Comparison of ENCODE assay signal across 8 mouse cellular contexts in the genomic region with DNA sequence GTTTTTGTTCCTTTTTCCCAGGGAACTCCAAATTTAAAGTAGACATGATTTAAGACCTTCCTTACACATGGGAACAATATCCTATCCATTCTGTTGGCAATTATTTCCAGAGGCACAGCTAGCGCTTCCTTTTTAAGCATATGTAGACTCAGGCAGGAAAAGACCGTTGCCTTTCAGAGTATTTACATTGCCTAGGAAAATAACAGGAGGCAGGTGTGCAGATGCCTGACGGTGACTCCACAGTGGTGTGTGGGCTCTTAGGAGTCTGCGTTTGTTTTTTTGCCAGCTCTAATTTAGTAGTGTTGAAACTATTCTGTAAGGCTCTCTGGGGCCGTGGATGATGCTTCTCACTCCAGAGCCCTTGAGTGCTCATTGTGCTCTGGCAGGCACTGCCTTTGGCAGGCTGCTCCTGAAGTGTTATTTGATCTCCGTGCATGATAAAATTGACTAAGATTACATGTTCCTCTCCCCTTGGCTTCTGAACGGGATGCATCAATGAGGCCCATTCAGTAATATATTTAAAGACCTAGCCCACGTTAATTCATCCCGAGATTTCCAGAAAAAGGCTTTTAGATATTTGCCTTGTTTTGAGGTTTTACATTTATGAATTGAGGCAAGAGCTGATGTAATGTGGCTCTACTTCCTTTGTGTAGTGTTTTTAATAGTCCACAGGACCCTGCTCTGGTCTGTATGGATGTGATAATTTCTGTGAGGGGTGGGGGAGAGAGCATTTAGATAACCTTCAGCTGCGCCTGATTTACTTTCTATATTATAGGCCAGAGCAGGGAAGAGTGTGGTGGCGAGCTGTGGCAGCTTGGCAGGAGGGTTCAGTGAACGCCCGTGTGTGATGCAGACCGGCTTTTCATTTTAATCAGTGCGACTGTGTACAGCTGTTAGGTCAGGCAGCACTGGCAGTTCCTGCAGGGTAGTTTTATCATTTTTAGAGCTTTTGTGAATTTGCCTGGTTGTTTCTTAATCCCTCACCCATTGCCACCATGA.
DNase-seq lines count a peak whose midpoint lies in the region; ATAC-seq lines count a peak whose summit lies in the region.

No protein-coding gene starts in this region.

- peak overlapping the region; percentile 97 for H3K4me2 ChIP-seq in hindbrain, embryonic 16.5 days (ENCODE audit: low read length)
- peak overlapping the region; percentile 93 for H3K4me2 ChIP-seq in lung, embryonic 16.5 days (ENCODE audit: low read depth, low read length)

- 5% methylated on average over 15 of the region's 15 CpGs for WGBS in hindbrain, embryonic 16.5 days
- 4% methylated on average over 15 of the region's 15 CpGs for WGBS in lung, embryonic 16.5 days

- no peaks in the 10 kb centered on the region for H3K36me3 ChIP-seq in hindbrain, embryonic 16.5 days (ENCODE audit: control insufficient read depth, insufficient read depth, low read length)
- H3K36me3 ChIP-seq in lung, embryonic 16.5 days (ENCODE audit: control insufficient read depth, insufficient read depth, low read length), result no peaks in the 10 kb centered on the region

- no peaks in the 10 kb centered on the region for H3K27me3 ChIP-seq in hindbrain, embryonic 16.5 days (replicated peaks; ENCODE audit: control insufficient read depth, insufficient read depth, low read length)
- no peaks in the 10 kb centered on the region for H3K27me3 ChIP-seq in lung, embryonic 16.5 days (ENCODE audit: control insufficient read depth, insufficient read depth, low read depth, low read length)

- peak overlapping the region; percentile 4; the same call in 1 of the 2 replicates for H3K9ac ChIP-seq in hindbrain, embryonic 16.5 days (ENCODE audit: low read depth, low read length)
- H3K9ac ChIP-seq in lung, embryonic 16.5 days (ENCODE audit: low read length), result peak overlapping the region; percentile 42; the same call in 1 of the 2 replicates

- peaks cover 49% of the 10 kb centered on the region for H3K4me1 ChIP-seq in hindbrain, embryonic 16.5 days (ENCODE audit: control insufficient read depth, insufficient read depth, low read depth, low read length)
- peaks cover 54% of the 10 kb centered on the region for H3K4me1 ChIP-seq in lung, embryonic 16.5 days (replicated peaks; ENCODE audit: control insufficient read depth, insufficient read depth, low read length)

- ATAC-seq in hindbrain, embryonic 16.5 days, result peak; percentile 34
- ATAC-seq in lung, embryonic 16.5 days (ENCODE audit: low read depth), result peak; percentile 74

- peak overlapping the region; percentile 65 for H3K27ac ChIP-seq in hindbrain, embryonic 16.5 days (ENCODE audit: low read depth, low read length)
- peak overlapping the region; percentile 96 for H3K27ac ChIP-seq in lung, embryonic 16.5 days (ENCODE audit: low read length)

- peak; percentile 25 for DNase-seq in right cerebral cortex, postnatal 25 days
- DNase-seq in right cerebral cortex, postnatal 14 days, result no peak
- DNase-seq in cerebellum, postnatal 14 days, result peak; percentile 33 to 56
- peak; percentile 42 for DNase-seq in gastrocnemius, postnatal 10 days
- peak; percentile 61 for DNase-seq in retina, postnatal 1 day
- DNase-seq in spleen, postnatal 4 days (ENCODE audit: low spot score in 2 of 2), result no peak

- no peaks in the 10 kb centered on the region for H3K9me3 ChIP-seq in hindbrain, embryonic 16.5 days (ENCODE audit: control insufficient read depth, low read length)
- no peaks in the 10 kb centered on the region for H3K9me3 ChIP-seq in lung, embryonic 16.5 days (ENCODE audit: control insufficient read depth, low read length)

- peak overlapping the region; percentile 15 for H3K4me3 ChIP-seq in hindbrain, embryonic 16.5 days (ENCODE audit: low read length)
- H3K4me3 ChIP-seq in lung, embryonic 16.5 days (ENCODE audit: low read length), result peak overlapping the region; percentile 59

Comparison
In these comparisons a context has a peak if more than half of its experiments do, and no peak if none do; other contexts are left out.
1. DNase-seq: peak in right cerebral cortex, postnatal 25 days (single experiment), cerebellum, postnatal 14 days (2 of 2), gastrocnemius, postnatal 10 days (single experiment) and retina, postnatal 1 day (single experiment); none in right cerebral cortex, postnatal 14 days (single experiment) and spleen, postnatal 4 days (0 of 2).